Mouse (Mus musculus): ENCODE measurements around the gene Foxd3.

DNA sequence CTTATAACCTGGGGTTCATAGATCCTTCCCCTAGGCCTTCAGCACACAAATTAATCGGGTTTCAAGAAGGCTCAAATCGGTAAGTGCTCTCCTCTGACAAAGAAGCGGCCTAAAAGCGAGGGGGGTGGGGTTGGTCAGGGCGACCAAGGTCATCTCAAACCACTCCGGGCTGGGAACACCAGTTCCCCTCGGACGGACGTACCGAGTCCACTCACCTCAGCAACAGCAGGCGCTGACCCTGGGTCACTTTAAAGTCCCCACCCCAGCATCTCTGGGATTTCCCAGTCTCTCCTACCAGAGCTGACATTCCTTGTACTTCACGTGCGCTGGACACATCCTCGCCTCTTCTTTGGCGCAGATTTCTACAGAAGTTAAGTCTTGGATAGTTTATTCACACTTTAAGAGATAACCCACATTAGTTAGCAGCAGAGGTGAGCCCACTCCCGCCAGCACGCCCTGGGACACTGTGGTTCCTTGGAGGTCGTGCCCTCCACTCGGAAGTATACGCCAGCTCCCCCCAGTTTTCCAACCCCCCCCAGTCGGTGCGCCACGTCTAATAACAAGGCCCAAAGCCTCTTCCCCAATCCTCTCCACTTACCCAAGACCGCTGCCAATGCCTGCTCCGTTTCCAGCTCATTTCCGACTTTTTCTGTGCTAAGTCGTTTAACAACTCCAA, 1.3 kb upstream of the Foxd3 start:
- no peak for TF ChIP-seq CTCF (IDR thresholded peaks at IDR 0.05; ENCODE audit: extremely low read depth, insufficient read length, insufficient replicate concordance, low read depth, low read length)
- TF ChIP-seq POLR2A (IDR thresholded peaks at IDR 0.05; ENCODE audit: low read depth, low read length): no peak

All from small intestine, adult 2 months (tissue).